Mouse (Mus musculus) testis, adult 2 months (tissue): Measurements from ENCODE around the gene Pilra. TPM values are rescaled to one million over a fixed set of nuclear protein-coding genes. Genes with fewer than 3 reads are reported as not detected.
"Not testable (repeated sequence)": the region's sequence is repeated elsewhere in the genome, so short reads cannot be mapped to it uniquely, and the experiment has no call there.

Experiments
- H3K27ac ChIP-seq: fragments of 200-500 bp; 2 replicates; pipeline ENCODE4 v1.5.1; 2012; ENCODE audit warnings: low read depth, low read length; ENCODE audit not compliant: control insufficient read depth, insufficient read depth
- H3K27me3 ChIP-seq: fragments of 200-500 bp; 2 replicates; pipeline ENCODE4 v1.6.1; 2012; ENCODE audit warnings: mild to moderate bottlenecking, low read length, moderate library complexity; ENCODE audit not compliant: control insufficient read depth, insufficient read depth
- H3K36me3 ChIP-seq: fragments of 200-500 bp; 2 replicates; pipeline ENCODE4 v1.6.1; 2012; ENCODE audit warnings: mild to moderate bottlenecking, low read length; ENCODE audit not compliant: control insufficient read depth, insufficient read depth
- H3K4me1 ChIP-seq: fragments of 200-500 bp; 2 replicates; pipeline ENCODE4 v1.6.1; 2012; ENCODE audit warnings: low read length; ENCODE audit not compliant: control insufficient read depth, insufficient read depth
- H3K4me3 ChIP-seq: fragments of 200-500 bp; 2 replicates; pipeline ENCODE4 v1.5.1; 2012; ENCODE audit warnings: low read depth, mild to moderate bottlenecking, low read length, moderate library complexity, mixed read lengths; ENCODE audit not compliant: control insufficient read depth
- CTCF ChIP-seq: fragments of 200-500 bp; IDR thresholded peaks from 2 replicates; pipeline ENCODE4 v1.5.1; 2012; ENCODE audit warnings: low read depth, mild to moderate bottlenecking, inconsistent platforms, low read length, moderate library complexity; ENCODE audit not compliant: control insufficient read depth, insufficient read depth, insufficient replicate concordance
- POLR2A ChIP-seq: fragments of 200-500 bp; IDR thresholded peaks from 2 replicates; pipeline ENCODE4 v1.6.1; 2012; ENCODE audit warnings: low read depth, mild to moderate bottlenecking, inconsistent platforms, low read length, moderate library complexity; ENCODE audit not compliant: control insufficient read depth
- polyA plus RNA-seq: library from polyadenylated mRNA; depleted of rRNA; stranded (reverse); fragments of >200 nt; gene quantifications from 2 replicates; pipeline ENCODE4 v1.2.3, GENCODE M21; 2012; rRNA removed

Gene Pilra
- polyA plus RNA-seq: 2.5 and 4.4 TPM in 2 replicates

DNA sequence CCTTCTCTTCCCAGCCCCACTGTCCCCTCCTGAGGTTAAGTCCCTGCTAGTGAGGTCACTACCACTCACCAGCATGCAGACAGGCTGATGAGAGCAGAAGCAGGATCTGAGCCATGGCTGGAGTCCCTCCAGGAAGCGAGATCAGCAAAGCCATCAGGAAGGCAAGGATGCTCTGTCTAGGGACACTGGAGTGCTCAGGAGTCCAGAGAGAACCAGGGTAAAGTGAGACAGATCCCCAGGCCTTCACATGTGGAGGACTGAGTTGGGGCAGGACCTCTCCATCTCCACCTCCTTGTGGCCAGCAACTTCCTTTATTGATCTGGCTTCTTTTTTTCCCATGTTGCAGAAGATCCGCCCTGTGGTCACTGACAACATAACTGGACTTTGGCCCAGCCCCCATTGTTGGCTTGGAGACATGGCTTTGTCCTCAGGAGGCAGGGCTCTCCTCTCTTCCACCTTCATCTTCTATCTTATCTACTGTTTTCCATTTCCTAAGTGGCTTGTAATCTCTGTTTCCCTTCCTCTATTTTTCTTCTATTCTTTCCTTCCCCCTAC, at the start of gene Pilra:
Gene Pilra, minus strand, starts transcription at position 316 of the 555 bp plus-strand sequence.
- not testable (repeated sequence) for H3K36me3 ChIP-seq, H3K27ac ChIP-seq, H3K4me3 ChIP-seq, H3K4me1 ChIP-seq, H3K27me3 ChIP-seq

DNA sequence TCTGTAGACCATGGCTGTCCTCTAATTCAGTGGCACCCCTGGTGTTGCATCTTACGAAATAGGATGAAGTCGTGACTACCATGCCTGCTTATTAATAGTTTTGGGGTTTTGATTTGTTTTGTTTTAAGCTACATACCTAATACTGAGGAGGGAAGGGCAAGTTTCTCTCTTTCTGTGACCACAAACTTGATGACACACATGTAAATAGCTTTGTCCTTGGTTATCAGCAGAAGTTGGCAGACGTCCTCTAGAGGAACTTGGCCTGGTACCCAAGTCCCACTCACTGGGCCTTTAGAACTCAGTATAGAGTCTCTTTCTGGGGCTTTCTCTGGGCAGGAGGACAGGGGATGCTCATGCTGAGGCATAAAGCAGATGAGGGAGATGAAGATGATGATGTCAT, 47.3 kb upstream of the Pilra start:
- no peaks in the 10 kb centered on the region for H3K27me3 ChIP-seq
- no peak for TF ChIP-seq CTCF
- no peak for TF ChIP-seq POLR2A
- H3K4me1 ChIP-seq: no peaks in the 10 kb centered on the region
- no peak overlapping the region for H3K27ac ChIP-seq
- no peak overlapping the region for H3K4me3 ChIP-seq
- no peaks in the 10 kb centered on the region for H3K36me3 ChIP-seq

DNA sequence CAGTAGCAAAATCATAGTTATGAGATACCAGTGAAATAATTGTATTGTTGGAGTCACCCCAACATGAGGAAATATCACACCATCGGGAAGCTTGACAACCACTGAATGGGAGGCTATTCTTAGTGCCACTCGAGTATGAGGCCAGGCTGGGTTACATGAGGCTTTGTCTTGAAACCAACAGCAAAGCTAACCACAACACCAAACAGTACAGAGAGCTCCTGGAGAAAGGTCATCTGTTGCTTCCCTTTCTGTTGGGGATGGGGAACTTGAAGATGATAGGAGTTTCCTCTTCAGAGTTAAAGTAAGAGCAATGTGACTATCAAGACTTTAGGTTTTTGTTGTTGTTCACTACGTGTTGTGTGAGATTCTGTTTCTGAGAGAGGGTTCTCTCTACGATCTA, 46.8 kb upstream of the Pilra start:
- H3K27ac ChIP-seq: no peak overlapping the region
- TF ChIP-seq POLR2A: no peak
- TF ChIP-seq CTCF: no peak
- H3K36me3 ChIP-seq: no peaks in the 10 kb centered on the region
- no peaks in the 10 kb centered on the region for H3K27me3 ChIP-seq
- H3K4me3 ChIP-seq: no peak overlapping the region
- no peaks in the 10 kb centered on the region for H3K4me1 ChIP-seq

DNA sequence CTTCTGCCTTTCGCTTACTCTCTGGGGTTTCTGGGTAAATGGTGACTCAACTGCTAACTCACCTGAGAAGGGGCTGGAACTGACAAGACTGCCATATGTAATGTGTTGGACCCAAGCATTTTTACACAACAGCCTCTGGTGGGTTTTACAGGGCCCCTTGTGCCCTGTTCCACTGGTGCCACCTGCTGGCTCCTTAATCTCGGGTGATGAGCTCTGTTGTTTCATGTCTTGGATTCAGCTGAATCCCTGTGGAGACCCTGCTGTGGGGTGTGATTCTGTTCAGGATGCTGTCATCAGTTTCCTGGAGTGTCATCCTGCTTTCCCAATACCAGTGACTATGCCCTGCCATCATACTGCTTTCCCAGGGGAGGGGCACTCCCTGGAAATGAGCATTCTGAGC, 41.8 kb upstream of the Pilra start:
- Histone ChIP-seq H3K4me3 (no peak overlapping the region), H3K27me3 (no peaks in the 10 kb centered on the region), H3K36me3 (no peaks in the 10 kb centered on the region), H3K27ac (no peak overlapping the region), H3K4me1 (no peaks in the 10 kb centered on the region)
- no peak for TF ChIP-seq CTCF
- TF ChIP-seq POLR2A: no peak

DNA sequence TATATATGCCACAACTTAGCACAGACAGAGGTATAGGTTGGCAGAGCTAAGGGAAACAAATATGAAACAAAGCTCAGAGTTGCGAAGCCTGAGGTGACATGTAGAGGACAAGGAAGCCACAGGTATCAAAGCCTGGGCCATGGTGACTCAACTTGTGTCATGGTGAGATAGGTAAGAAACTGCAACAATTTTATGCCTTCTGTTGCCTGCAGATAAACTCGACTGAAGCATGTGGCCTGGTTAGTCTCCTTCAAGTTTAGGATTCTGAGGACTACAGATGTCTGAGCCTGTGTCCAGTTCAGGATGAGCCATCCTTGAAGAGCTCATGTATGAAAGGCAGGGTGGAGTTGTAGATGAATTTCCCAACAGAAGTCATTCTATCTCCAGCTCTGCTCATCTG, 39.0 kb upstream of the Pilra start:
- Histone ChIP-seq H3K27ac (no peak overlapping the region), H3K4me1 (no peaks in the 10 kb centered on the region), H3K36me3 (no peaks in the 10 kb centered on the region), H3K27me3 (no peaks in the 10 kb centered on the region), H3K4me3 (no peak overlapping the region)
- TF ChIP-seq CTCF (no peak), POLR2A (no peak)

DNA sequence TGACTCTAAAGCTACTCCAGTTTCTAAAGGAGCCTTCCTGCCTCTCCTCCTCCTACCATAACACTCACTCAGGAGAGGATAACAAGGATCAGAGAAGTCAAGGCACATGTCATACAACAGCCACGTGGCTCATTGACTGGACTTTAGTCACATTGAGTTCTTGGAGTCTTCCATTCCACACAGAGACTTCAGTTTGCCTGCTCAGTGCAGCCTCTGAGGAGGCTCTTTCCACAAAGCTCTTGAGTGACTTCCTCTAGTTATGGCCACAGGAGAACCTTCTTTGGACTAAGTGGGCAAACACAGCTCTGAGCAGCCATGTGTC, 36.3 kb upstream of the Pilra start:
- not testable (repeated sequence) for H3K27ac ChIP-seq, H3K4me1 ChIP-seq, H3K36me3 ChIP-seq, H3K27me3 ChIP-seq, H3K4me3 ChIP-seq

DNA sequence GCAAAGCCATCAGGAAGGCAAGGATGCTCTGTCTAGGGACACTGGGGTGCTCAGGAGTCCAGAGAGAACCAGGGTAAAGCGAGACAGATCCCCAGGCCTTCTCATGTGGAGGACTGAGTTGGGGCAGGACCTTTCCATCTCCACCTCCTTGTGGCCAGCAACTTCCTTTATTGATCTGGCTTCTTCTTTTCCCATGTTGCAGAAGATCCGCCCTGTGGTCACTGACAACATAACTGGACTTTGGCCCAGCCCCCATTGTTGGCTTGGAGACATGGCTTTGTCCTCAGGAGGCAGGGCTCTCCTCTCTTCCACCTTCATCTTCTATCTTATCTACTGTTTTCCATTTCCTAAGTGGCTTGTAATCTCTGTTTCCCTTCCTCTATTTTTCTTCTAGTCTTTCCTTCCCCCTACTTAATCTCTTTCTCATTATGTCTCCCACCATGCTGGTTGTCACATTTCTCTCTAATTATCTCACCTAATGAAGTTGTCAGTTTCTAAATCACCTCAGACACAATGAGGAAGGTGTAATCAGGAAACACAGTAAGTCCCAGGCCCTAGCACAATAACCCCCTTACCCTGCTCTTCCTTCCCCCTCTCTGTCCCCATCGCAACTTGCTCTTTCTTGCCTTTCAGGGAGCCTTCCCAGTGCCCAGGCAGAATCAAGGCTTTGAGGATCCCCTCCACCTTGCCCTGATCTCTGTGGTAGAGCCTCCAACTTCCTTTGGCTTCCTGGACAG, 35.7 kb upstream of the Pilra start, which contains the start of gene Pilrb2:
Gene Pilrb2, minus strand, starts transcription at position 172 of the 737 bp plus-strand sequence.
- not testable (repeated sequence) for H3K4me1 ChIP-seq, H3K36me3 ChIP-seq, H3K27me3 ChIP-seq, H3K27ac ChIP-seq, H3K4me3 ChIP-seq

DNA sequence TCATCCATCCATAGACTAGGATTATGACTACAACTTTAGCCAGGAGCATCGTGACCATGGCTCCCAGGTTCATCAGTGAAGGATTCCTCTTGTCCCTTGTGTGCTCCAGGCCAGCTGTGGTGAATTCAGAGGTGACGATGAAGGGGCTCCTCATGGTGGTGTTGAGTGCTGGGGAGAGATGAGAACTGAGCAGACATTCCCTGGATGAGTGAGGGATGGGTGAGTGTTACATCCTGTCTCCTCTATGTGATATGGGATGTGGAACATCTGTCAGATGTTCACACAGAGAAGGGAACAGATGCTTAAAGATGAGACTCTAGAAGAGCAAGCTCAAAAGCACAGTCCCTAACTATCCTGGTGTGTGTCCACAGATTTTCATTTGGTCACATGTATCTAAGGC, 32.5 kb upstream of the Pilra start:
- H3K36me3 ChIP-seq, H3K4me3 ChIP-seq: not testable (repeated sequence)

DNA sequence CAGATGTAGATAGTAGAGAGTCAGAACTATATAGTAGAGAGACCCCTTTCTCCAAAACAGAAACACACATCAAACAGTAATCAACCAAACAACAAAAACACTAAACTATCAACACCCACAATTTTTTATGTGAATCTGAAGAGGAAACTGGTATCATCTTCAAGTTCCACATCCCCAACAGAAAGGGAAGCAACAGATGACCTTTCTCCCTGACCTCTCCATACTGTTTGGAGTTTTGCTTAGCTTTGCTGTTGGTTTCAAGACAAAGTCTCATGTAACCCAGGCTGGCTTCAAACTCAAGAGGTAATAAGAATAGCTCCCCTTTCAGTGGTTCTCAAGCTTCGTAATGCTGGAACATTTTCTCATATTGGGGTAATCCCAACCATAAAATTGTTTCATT, 27.9 kb upstream of the Pilra start:
- H3K27me3 ChIP-seq, H3K4me1 ChIP-seq, H3K36me3 ChIP-seq, H3K4me3 ChIP-seq, H3K27ac ChIP-seq: not testable (repeated sequence)

More for the DNA sequence above, 32.5 kb upstream of the Pilra start:
- not testable (repeated sequence) for H3K27ac ChIP-seq, H3K4me1 ChIP-seq, H3K27me3 ChIP-seq

DNA sequence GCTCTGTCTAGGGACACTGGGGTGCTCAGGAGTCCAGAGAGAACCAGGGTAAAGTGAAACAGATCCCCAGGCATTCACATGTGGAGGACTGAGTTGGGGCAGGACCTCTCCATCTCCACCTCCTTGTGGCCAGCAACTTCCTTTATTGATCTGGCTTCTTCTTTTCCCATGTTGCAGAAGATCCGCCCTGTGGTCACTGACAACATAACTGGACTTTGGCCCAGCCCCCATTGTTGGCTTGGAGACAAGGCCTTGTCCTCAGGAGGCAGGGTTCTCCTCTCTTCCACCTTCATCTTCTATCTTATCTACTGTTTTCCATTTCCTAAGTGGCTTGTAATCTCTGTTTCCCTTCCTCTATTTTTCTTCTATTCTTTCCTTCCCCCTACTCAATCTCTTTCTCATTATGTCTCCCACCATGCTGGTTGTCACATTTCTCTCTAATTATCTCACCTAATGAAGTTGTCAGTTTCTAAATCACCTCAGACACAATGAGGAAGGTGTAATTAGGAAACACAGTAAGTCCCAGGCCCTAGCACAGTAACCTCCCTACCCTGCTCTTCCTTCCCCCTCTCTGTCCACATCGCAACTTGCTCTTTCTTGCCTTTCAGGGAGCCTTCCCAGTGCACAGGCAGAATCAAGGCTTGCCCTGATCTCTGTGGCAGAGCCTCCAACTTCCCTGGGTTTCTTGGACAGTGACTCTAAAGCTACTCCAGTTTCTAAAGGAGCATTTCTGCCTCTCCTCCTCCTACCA, 22.1 kb upstream of the Pilra start, which contains the start of gene Pilrb1:
Gene Pilrb1, minus strand, starts transcription at position 147 of the 751 bp plus-strand sequence.
- H3K4me1 ChIP-seq, H3K36me3 ChIP-seq, H3K27me3 ChIP-seq, H3K27ac ChIP-seq, H3K4me3 ChIP-seq: not testable (repeated sequence)

DNA sequence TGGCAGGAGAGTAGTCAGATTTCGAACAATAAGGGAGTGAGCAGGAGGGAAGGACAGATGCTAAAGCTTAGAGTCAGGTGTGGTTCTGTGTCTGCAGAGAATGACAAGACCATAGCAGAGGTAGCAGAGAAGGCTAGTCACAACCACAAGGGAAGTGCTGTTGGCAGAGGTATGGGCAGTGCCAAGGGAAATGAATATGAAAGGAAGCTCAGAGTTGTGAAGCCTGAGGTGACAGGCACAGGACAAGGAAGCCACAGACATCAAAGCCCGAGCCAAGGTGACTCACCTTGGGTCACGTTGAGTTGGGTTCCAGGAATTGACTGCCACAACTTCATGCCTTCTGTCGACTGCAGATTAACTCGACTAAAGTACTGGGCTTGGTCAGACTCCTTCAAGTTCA, 20.8 kb upstream of the Pilra start:
- not testable (repeated sequence) for H3K4me1 ChIP-seq, H3K4me3 ChIP-seq, H3K27ac ChIP-seq, H3K36me3 ChIP-seq, H3K27me3 ChIP-seq
